Mouse (Mus musculus) CH12.LX (cell line): ENCODE results near the gene Ces1a. TPM values are rescaled to one million over a fixed set of nuclear protein-coding genes. Genes with fewer than 3 reads are reported as not detected.

Source experiments
- DNase-seq: peaks from one replicate; pipeline ENCODE4 v3.0.0-alpha.2; 2013; ENCODE audit errors: extremely low read depth
- H3K27ac ChIP-seq: 2 replicates; pipeline ENCODE4 v1.5.1; 2012; ENCODE audit warnings: low read depth, mild to moderate bottlenecking, control low read depth, moderate library complexity; ENCODE audit not compliant: insufficient read depth
- H3K27me3 ChIP-seq: replicated peaks from 2 replicates; pipeline ENCODE3; 2012; ENCODE audit warnings: inconsistent platforms
- H3K36me3 ChIP-seq, 2 experiments: replicated peaks in 1 of 2; 2 replicates each; pipeline versions ENCODE3 to v1.6.1; 2012; ENCODE audit warnings: inconsistent platforms in 1 of 2, low read length in 1 of 2, mild to moderate bottlenecking in 1 of 2, mixed read lengths in 1 of 2, moderate library complexity in 1 of 2; ENCODE audit not compliant: control insufficient read depth in 1 of 2, insufficient read depth in 1 of 2
- H3K4me1 ChIP-seq, 2 experiments: 2 replicates each; pipeline ENCODE4 v1.6.1; 2012; ENCODE audit warnings: inconsistent platforms in 1 of 2, moderate library complexity in 1 of 2; ENCODE audit not compliant: insufficient read depth in 2 of 2, control insufficient read depth in 1 of 2
- H3K4me2 ChIP-seq: 2 replicates; pipeline ENCODE4 v1.6.1; 2012; ENCODE audit warnings: low read depth, mild to moderate bottlenecking, control low read depth; ENCODE audit not compliant: poor library complexity, insufficient read depth, severe bottlenecking
- H3K4me3 ChIP-seq, 3 experiments: fragments of 150-350 bp in 1 of 3; sonication (generic) in 1 of 3; replicated peaks in 1 of 3; 2 replicates each; pipeline versions ENCODE3 to v1.5.1; 2011 to 2012; ENCODE audit warnings: low read depth in 2 of 3, low read length in 2 of 3, mild to moderate bottlenecking in 2 of 3, moderate library complexity in 2 of 3, control low read depth in 1 of 3, improper control_type of control experiment in 1 of 3, inconsistent platforms in 1 of 3, mixed read lengths in 1 of 3; ENCODE audit not compliant: poor library complexity in 1 of 3
- H3K79me2 ChIP-seq: replicated peaks from 2 replicates; pipeline ENCODE4 v1.6.1; 2012; ENCODE audit warnings: mild to moderate bottlenecking, moderate library complexity; ENCODE audit not compliant: control insufficient read depth, poor library complexity, insufficient read depth, severe bottlenecking; ENCODE audit errors: extremely low read depth
- H3K9ac ChIP-seq: 2 replicates; pipeline ENCODE4 v1.6.1; 2012; ENCODE audit warnings: low read depth, mild to moderate bottlenecking, control low read depth, moderate library complexity; ENCODE audit not compliant: insufficient read depth
- H3K9me3 ChIP-seq: replicated peaks from 2 replicates; pipeline ENCODE3; 2012; ENCODE audit warnings: low read length, inconsistent platforms, mixed read lengths
- CHD1 ChIP-seq: IDR thresholded peaks from 2 replicates; pipeline ENCODE4 v1.6.1; 2012; ENCODE audit warnings: low read depth, low read length, improper control_type of control experiment, inconsistent platforms
- CTCF ChIP-seq, 2 experiments: IDR thresholded peaks in 1 of 2; conservative IDR thresholded peaks in 1 of 2; 2 replicates each; pipeline ENCODE4 v1.5.1; 2011 to 2012; ENCODE audit warnings: low read depth in 2 of 2, low read length in 2 of 2, improper control_type of control experiment in 1 of 2, inconsistent platforms in 1 of 2, mild to moderate bottlenecking in 1 of 2, moderate library complexity in 1 of 2
- E2F4 ChIP-seq: IDR thresholded peaks from 2 replicates; pipeline ENCODE4 v1.6.1; 2011; ENCODE audit warnings: low read depth, low read length, improper control_type of control experiment; ENCODE audit not compliant: insufficient replicate concordance
- ELF1 ChIP-seq: IDR thresholded peaks from 2 replicates; pipeline ENCODE4 v1.6.1; 2014; ENCODE audit warnings: low read depth, mild to moderate bottlenecking, inconsistent platforms, low read length, improper control_type of control experiment
- ETS1 ChIP-seq: conservative IDR thresholded peaks from 2 replicates; pipeline ENCODE4 v1.6.1; 2012; ENCODE audit warnings: low read depth, mild to moderate bottlenecking, inconsistent platforms, low read length, improper control_type of control experiment, moderate library complexity
- GABPA ChIP-seq: IDR thresholded peaks from 2 replicates; pipeline ENCODE4 v1.6.1; 2012; ENCODE audit warnings: low read depth, low read length, improper control_type of control experiment, inconsistent platforms; ENCODE audit not compliant: insufficient replicate concordance
- HCFC1 ChIP-seq: IDR thresholded peaks from 2 replicates; pipeline ENCODE4 v1.6.1; 2012; ENCODE audit warnings: low read depth, mild to moderate bottlenecking, inconsistent platforms, low read length, improper control_type of control experiment
- IRF4 ChIP-seq: IDR thresholded peaks from 2 replicates; pipeline ENCODE4 v1.6.1; 2014; ENCODE audit warnings: low read depth, mild to moderate bottlenecking, inconsistent platforms, low read length, improper control_type of control experiment
- JUN ChIP-seq: IDR thresholded peaks from 2 replicates; pipeline ENCODE4 v1.6.1; 2011; ENCODE audit warnings: low read depth, mild to moderate bottlenecking, low read length, improper control_type of control experiment, moderate library complexity; ENCODE audit not compliant: insufficient read depth
- JUND ChIP-seq: conservative IDR thresholded peaks from 2 replicates; pipeline ENCODE4 v1.6.1; 2011; ENCODE audit warnings: low read depth, low read length, improper control_type of control experiment
- KAT2A ChIP-seq: IDR thresholded peaks from 2 replicates; pipeline ENCODE4 v1.6.1; 2012; ENCODE audit warnings: low read length, improper control_type of control experiment, inconsistent platforms; ENCODE audit not compliant: insufficient replicate concordance
- MAFK ChIP-seq: IDR thresholded peaks from 2 replicates; pipeline ENCODE4 v1.6.1; 2011; ENCODE audit warnings: low read length, improper control_type of control experiment; ENCODE audit not compliant: insufficient replicate concordance
- MEF2A ChIP-seq: IDR thresholded peaks from 2 replicates; pipeline ENCODE4 v1.6.1; 2014; ENCODE audit warnings: low read depth, mild to moderate bottlenecking, inconsistent platforms, low read length, improper control_type of control experiment, borderline replicate concordance
- NELFE ChIP-seq: IDR thresholded peaks from 2 replicates; pipeline ENCODE4 v1.6.1; 2011; ENCODE audit warnings: low read depth, low read length, improper control_type of control experiment
- NRF1 ChIP-seq: IDR thresholded peaks from 2 replicates; pipeline ENCODE4 v1.6.1; 2014; ENCODE audit warnings: low read depth, mild to moderate bottlenecking, inconsistent platforms, low read length, improper control_type of control experiment, moderate library complexity
- PAX5 ChIP-seq: IDR thresholded peaks from 2 replicates; pipeline ENCODE4 v1.6.1; 2012; ENCODE audit warnings: low read length, inconsistent platforms, mixed read lengths
- POLR2A ChIP-seq: IDR thresholded peaks from 2 replicates; pipeline ENCODE4 v1.6.1; 2011; ENCODE audit warnings: low read depth, mild to moderate bottlenecking, improper control_type of control experiment, low read length
- RAD21 ChIP-seq: IDR thresholded peaks from 2 replicates; pipeline ENCODE4 v1.6.1; 2011; ENCODE audit warnings: low read depth, mild to moderate bottlenecking, low read length, improper control_type of control experiment, moderate library complexity
- SMC3 ChIP-seq: IDR thresholded peaks from 2 replicates; pipeline ENCODE4 v1.6.1; 2011; ENCODE audit warnings: low read depth, low read length, improper control_type of control experiment
- TCF12 ChIP-seq: IDR thresholded peaks from 2 replicates; pipeline ENCODE4 v1.6.1; 2014; ENCODE audit warnings: low read depth, mild to moderate bottlenecking, inconsistent platforms, low read length, improper control_type of control experiment
- USF1 ChIP-seq: IDR thresholded peaks from 2 replicates; pipeline ENCODE4 v1.6.1; 2014; ENCODE audit warnings: low read depth, mild to moderate bottlenecking, inconsistent platforms, low read length, improper control_type of control experiment
- USF2 ChIP-seq: conservative IDR thresholded peaks from 2 replicates; pipeline ENCODE4 v1.6.1; 2011; ENCODE audit warnings: low read depth, low read length, improper control_type of control experiment
- ZC3H11A ChIP-seq: IDR thresholded peaks from 2 replicates; pipeline ENCODE4 v1.6.1; 2012; ENCODE audit warnings: low read depth, mild to moderate bottlenecking, inconsistent platforms, low read length, improper control_type of control experiment
- ZKSCAN1 ChIP-seq: IDR thresholded peaks from 2 replicates; pipeline ENCODE4 v1.6.1; 2012; ENCODE audit warnings: low read depth, inconsistent platforms, low read length, improper control_type of control experiment, borderline replicate concordance
- ZMIZ1 ChIP-seq: IDR thresholded peaks from 2 replicates; pipeline ENCODE4 v1.6.1; 2012; ENCODE audit warnings: low read depth, mild to moderate bottlenecking, inconsistent platforms, low read length, improper control_type of control experiment
- dilution Hi-C: fragments of 300-500 bp; cut with MboI; formaldehyde crosslinking; loops from 2 replicates; pipeline ENCODE4 v1.14.3; 2020; ENCODE audit warnings: low sequenced_read_pairs; ENCODE audit not compliant: extremely low pct_unique_long_range_greater_than_20kb, extremely low pct_ligation_motif_present
- in situ Hi-C: fragments of 300-500 bp; cut with MboI; formaldehyde crosslinking; loops from 3 replicates; pipeline ENCODE4 v1.14.3; 2019; ENCODE audit warnings: low sequenced_read_pairs, low pct_ligation_motif_present, low pct_unique_long_range_greater_than_20kb, mixed read lengths
- polyA plus RNA-seq: library from polyadenylated mRNA; unstranded; fragments of >175 nt; gene quantifications from 2 replicates; pipeline ENCODE4 v1.2.1, GENCODE M21; 2012; ENCODE audit warnings: low read depth; ENCODE audit not compliant: insufficient read length
- total RNA-seq, 2 experiments: library from RNA; depleted of rRNA; stranded (reverse); fragments of 300-350 nt in 1 of 2; fragments of >200 nt in 1 of 2; gene quantifications; 2 replicates each; pipeline ENCODE4 v1.2.3; 2012 to 2014

Ces1a gene
- total and polyA plus RNA-seq, 3 experiments = not detected

- H3K27ac ChIP-seq = no peak overlapping the region
- H3K9ac ChIP-seq = no peak overlapping the region
- no peaks in the 10 kb centered on the region for H3K79me2 ChIP-seq
- DNase-seq = no peak
- H3K4me1 ChIP-seq = no peaks in the 10 kb centered on the region
- dilution Hi-C loops (no loop called here), in situ Hi-C loops (no loop called here)
- no peak overlapping the region for H3K4me3 ChIP-seq
- TF ChIP-seq HCFC1 = no peak
- no peak for TF ChIP-seq USF1
- TF ChIP-seq NRF1 = no peak
- no peak for TF ChIP-seq USF2
- TF ChIP-seq MEF2A = no peak
- TF ChIP-seq PAX5 = no peak
- TF ChIP-seq JUND = no peak
- no peak for TF ChIP-seq NELFE
- TF ChIP-seq E2F4 = no peak
- TF ChIP-seq ZMIZ1 = no peak
- no peak for TF ChIP-seq GABPA
- TF ChIP-seq KAT2A = no peak
- H3K27me3 ChIP-seq = no peaks in the 10 kb centered on the region
- peaks cover 79% of the 10 kb centered on the region for H3K9me3 ChIP-seq
- H3K36me3 ChIP-seq = no peaks in the 10 kb centered on the region
- no peak overlapping the region for H3K4me2 ChIP-seq
Measured at GRCm38 (mm10) chr8:92982491-92982890, 65.5 kb downstream of the Ces1a start.

- Histone ChIP-seq H3K36me3 (no peaks in the 10 kb centered on the region), H3K27ac (no peak overlapping the region), H3K4me1 (no peaks in the 10 kb centered on the region), H3K9me3 (peaks cover 83% of the 10 kb centered on the region), H3K27me3 (no peaks in the 10 kb centered on the region), H3K4me3 (no peak overlapping the region), H3K79me2 (no peaks in the 10 kb centered on the region), H3K4me2 (no peak overlapping the region), H3K9ac (no peak overlapping the region)
- in situ Hi-C loops = no loop called here
- no peak for DNase-seq
- dilution Hi-C loops = no loop called here
- TF ChIP-seq ZC3H11A (no peak), NELFE (no peak), ELF1 (no peak), IRF4 (no peak), CHD1 (no peak), KAT2A (no peak), CTCF (conservative IDR thresholded peaks at IDR 0.05 in 1 of 2, IDR thresholded peaks at IDR 0.05 in 1 of 2; ENCODE audit: low read depth in 2 of 2, low read length in 2 of 2) (no peak), MAFK (no peak), SMC3 (no peak), HCFC1 (no peak), RAD21 (no peak), ZKSCAN1 (no peak), TCF12 (no peak), USF1 (no peak), ETS1 (no peak), JUN (no peak), POLR2A (no peak)
- TF ChIP-seq, all 38 proteins: peak for 0
Measured at GRCm38 (mm10) chr8:92976656-92977055, 71.3 kb downstream of the Ces1a start.
